Mouse (Mus musculus) limb, embryonic 14.5 days (tissue): ENCODE data around the gene Senp6. TPM values are rescaled to one million over a fixed set of nuclear protein-coding genes. Genes with fewer than 3 reads are reported as not detected.

Experiments
- ATAC-seq: fragments of 200-750 bp; cut with Nextera tagmentation; 2 replicates; pipeline ENCODE4 v1.8.0; 2017; ENCODE audit warnings: low read depth, moderate number of reproducible peaks, moderate TSS enrichment; ENCODE audit not compliant: low FRiP score
- DNase-seq: peaks from one replicate; pipeline ENCODE4 v3.0.0-alpha.2; 2015; ENCODE audit warnings: low spot score
- H3K27ac ChIP-seq: fragments of 300-500 bp; sonication (generic); replicated peaks from 2 replicates; pipeline ENCODE4 v1.5.1; 2014; ENCODE audit warnings: low read depth, mild to moderate bottlenecking, low read length, moderate library complexity, mixed read lengths
- H3K27me3 ChIP-seq: fragments of 300-500 bp; sonication (generic); 2 replicates; pipeline ENCODE4 v1.6.1; 2014; ENCODE audit warnings: low read length, mixed read lengths; ENCODE audit not compliant: control insufficient read depth, insufficient read depth
- H3K36me3 ChIP-seq: fragments of 300-500 bp; sonication (generic); 2 replicates; pipeline ENCODE4 v1.6.1; 2014; ENCODE audit warnings: mild to moderate bottlenecking, low read length, moderate library complexity, mixed read lengths; ENCODE audit not compliant: control insufficient read depth, insufficient read depth
- H3K4me1 ChIP-seq: fragments of 300-500 bp; sonication (generic); 2 replicates; pipeline ENCODE4 v1.6.1; 2014; ENCODE audit warnings: antibody characterized with exemption, low read length, mixed read lengths; ENCODE audit not compliant: control insufficient read depth, insufficient read depth
- H3K4me2 ChIP-seq: fragments of 300-500 bp; sonication (generic); replicated peaks from 2 replicates; pipeline ENCODE4 v1.6.1; 2014; ENCODE audit warnings: low read depth, mild to moderate bottlenecking, low read length, moderate library complexity; ENCODE audit not compliant: severe bottlenecking
- H3K4me3 ChIP-seq: fragments of 300-500 bp; sonication (generic); replicated peaks from 2 replicates; pipeline ENCODE4 v1.5.1; 2014; ENCODE audit warnings: low read length
- H3K9ac ChIP-seq: fragments of 300-500 bp; sonication (generic); 2 replicates; pipeline ENCODE4 v1.6.1; 2014; ENCODE audit warnings: mild to moderate bottlenecking, low read depth, low read length, moderate library complexity; ENCODE audit not compliant: severe bottlenecking
- H3K9me3 ChIP-seq: fragments of 300-500 bp; sonication (generic); 2 replicates; pipeline ENCODE4 v1.6.1; 2016; ENCODE audit warnings: low read length; ENCODE audit not compliant: control insufficient read depth
- POLR2A ChIP-seq: fragments of 200-500 bp; IDR thresholded peaks from 2 replicates; pipeline ENCODE4 v1.8.0; 2012; ENCODE audit warnings: inconsistent platforms, mild to moderate bottlenecking, moderate library complexity, borderline replicate concordance; ENCODE audit not compliant: insufficient read depth, insufficient read length; ENCODE audit errors: extremely low read depth
- WGBS: fragments of 180-500 bp; shearing (Covaris S2); extraction: QIAGEN DNeasy Blood & Tissue Kit; methylation state at CpG from one replicate; pipeline ENCODE4 v1.1.7; 2014; 5-methylcytosine and 5-hydroxymethylcytosine counted together
- polyA plus RNA-seq, 2 experiments: library from polyadenylated mRNA; depleted of rRNA in 1 of 2; stranded (reverse) in 1 of 2; unstranded in 1 of 2; fragments of >200 nt; fragmentation: Nextera tagmentation in 1 of 2; extraction: Ambion mirVana in 1 of 2; gene quantifications; 2 replicates each; pipeline versions ENCODE4 v1.2.1 to v1.2.3; 2012 to 2014

The Senp6 gene
- polyA plus RNA-seq, 2 experiments, result 72.9 to 80.8 TPM

GRCm38 (mm10) chr9:80096325-80096724, 29.6 kb downstream of the Senp6 start:
- no peaks in the 10 kb centered on the region for H3K4me1 ChIP-seq
- H3K36me3 ChIP-seq, result peaks cover 22% of the 10 kb centered on the region
- H3K27me3 ChIP-seq, result no peaks in the 10 kb centered on the region
- TF ChIP-seq POLR2A, result no peak
- WGBS, result 80% methylated on average over 3 of the region's 3 CpGs
- no peak overlapping the region for H3K4me3 ChIP-seq
- H3K9me3 ChIP-seq, result no peaks in the 10 kb centered on the region
- no peak for DNase-seq
- H3K27ac ChIP-seq, result no peak overlapping the region
- no peak overlapping the region for H3K4me2 ChIP-seq
- no peak for ATAC-seq
- no peak overlapping the region for H3K9ac ChIP-seq

GRCm38 (mm10) chr9:80145992-80146587, 79.4 kb downstream of the Senp6 start:
- H3K4me3 ChIP-seq, result no peak overlapping the region
- H3K4me2 ChIP-seq, result no peak overlapping the region
- H3K9ac ChIP-seq, result no peak overlapping the region
- no peak for DNase-seq
- H3K27ac ChIP-seq, result no peak overlapping the region
- 26% methylated on average over 10 of the region's 10 CpGs for WGBS
- H3K4me1 ChIP-seq, result no peaks in the 10 kb centered on the region
- no peaks in the 10 kb centered on the region for H3K9me3 ChIP-seq
- H3K27me3 ChIP-seq, result no peaks in the 10 kb centered on the region
- TF ChIP-seq POLR2A, result no peak
- ATAC-seq, result no peak
- H3K36me3 ChIP-seq, result peaks cover 53% of the 10 kb centered on the region

- H3K27ac ChIP-seq, result no peak overlapping the region
- H3K4me3 ChIP-seq, result no peak overlapping the region
- H3K4me2 ChIP-seq, result no peak overlapping the region
- no peaks in the 10 kb centered on the region for H3K4me1 ChIP-seq
- H3K36me3 ChIP-seq, result peaks cover 26% of the 10 kb centered on the region
- DNase-seq (no peak), ATAC-seq (no peak)
- no peaks in the 10 kb centered on the region for H3K27me3 ChIP-seq
- TF ChIP-seq POLR2A, result no peak
- WGBS, result 91% methylated on average over 5 of the region's 5 CpGs
- no peaks in the 10 kb centered on the region for H3K9me3 ChIP-seq
- no peak overlapping the region for H3K9ac ChIP-seq
Observed at GRCm38 (mm10) chr9:80149594-80149993, 82.9 kb downstream of the Senp6 start.

GRCm38 (mm10) chr9:80155277-80155676, 88.6 kb downstream of the Senp6 start:
- no peak overlapping the region for H3K9ac ChIP-seq
- no peak overlapping the region for H3K4me2 ChIP-seq
- H3K27me3 ChIP-seq, result no peaks in the 10 kb centered on the region
- H3K4me1 ChIP-seq, result no peaks in the 10 kb centered on the region
- ATAC-seq, result no peak
- H3K27ac ChIP-seq, result no peak overlapping the region
- DNase-seq, result no peak
- H3K9me3 ChIP-seq, result no peaks in the 10 kb centered on the region
- TF ChIP-seq POLR2A, result no peak
- 79% methylated on average over 5 of the region's 5 CpGs for WGBS
- peaks cover 3% of the 10 kb centered on the region; the same call in 1 of the 2 replicates for H3K36me3 ChIP-seq
- no peak overlapping the region for H3K4me3 ChIP-seq

DNA sequence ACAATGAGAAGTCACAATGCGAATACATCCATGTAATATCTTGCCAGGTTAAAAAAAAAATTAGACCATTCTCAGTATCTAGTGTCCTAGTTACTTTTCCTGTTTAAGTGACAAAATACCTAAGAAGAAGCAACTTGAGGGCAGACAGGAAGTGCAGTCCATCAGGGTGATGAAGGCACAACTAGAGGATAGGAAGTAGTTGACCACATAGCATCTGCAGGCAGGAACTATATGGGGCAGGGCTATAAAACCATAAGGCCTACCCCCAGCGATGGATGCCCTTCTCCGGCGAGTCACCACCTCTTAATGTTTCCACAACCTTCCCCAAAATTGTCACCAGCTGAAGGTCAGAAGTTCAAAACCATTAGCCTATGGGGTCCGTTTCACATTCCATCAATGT, 90.1 kb downstream of the Senp6 start:
- Histone ChIP-seq H3K4me1 (no peaks in the 10 kb centered on the region), H3K9ac (no peak overlapping the region), H3K4me3 (no peak overlapping the region), H3K4me2 (no peak overlapping the region), H3K27ac (no peak overlapping the region), H3K9me3 (no peaks in the 10 kb centered on the region), H3K36me3 (no peaks in the 10 kb centered on the region; the same call in 1 of the 2 replicates), H3K27me3 (no peaks in the 10 kb centered on the region)
- no peak for DNase-seq
- no peak for TF ChIP-seq POLR2A
- no peak for ATAC-seq
- WGBS, result 56% methylated on average over 5 of the region's 5 CpGs
